Mouse (Mus musculus): ENCODE results near the gene Ncs1.

DNA sequence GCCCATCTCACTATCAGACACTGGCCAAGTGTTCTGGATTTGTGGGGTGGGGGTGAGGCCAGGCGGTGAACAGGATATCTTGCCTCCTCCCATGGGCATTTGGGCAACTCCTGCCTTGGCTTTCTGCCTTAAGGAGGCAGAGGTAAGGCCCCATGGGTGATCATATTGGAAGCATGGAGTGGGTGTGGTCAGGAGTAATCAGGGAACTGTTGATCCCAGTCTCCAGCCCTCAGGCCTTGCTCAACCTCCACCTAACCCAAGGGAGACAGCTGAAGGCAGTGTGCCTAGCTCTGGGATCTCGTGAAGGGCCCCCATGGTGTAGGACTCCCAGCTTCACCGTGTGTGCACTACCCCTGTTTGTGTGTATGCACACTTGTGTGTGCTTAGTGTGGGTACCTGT is 9.2 kb downstream of the Ncs1 start:
- no peak for TF ChIP-seq EP300 (optimal IDR thresholded peaks at IDR 0.05)
- no peak for TF ChIP-seq CTCF (IDR thresholded peaks at IDR 0.05; ENCODE audit: low read depth)
